Mouse (Mus musculus) MEL (cell line): ENCODE data around the gene Ddo. TPM values are rescaled to one million over a fixed set of nuclear protein-coding genes. Genes with fewer than 3 reads are reported as not detected.

ENCODE experiments used
- DNase-seq: peaks from one replicate; pipeline ENCODE4 v3.0.0; 2011; ENCODE audit warnings: low read depth, low spot score
- H3K27ac ChIP-seq: 2 replicates; pipeline ENCODE4 v1.5.1; 2012; ENCODE audit warnings: low read depth, mild to moderate bottlenecking, control low read depth, low read length, moderate library complexity; ENCODE audit not compliant: control insufficient read depth
- H3K27me3 ChIP-seq, 2 experiments: fragments of 150-350 bp in 1 of 2; sonication (generic) in 1 of 2; 2 replicates each; pipeline ENCODE4 v1.6.1; 2012; ENCODE audit warnings: low read length in 2 of 2, mild to moderate bottlenecking in 2 of 2, improper control_type of control experiment in 1 of 2, moderate library complexity in 1 of 2; ENCODE audit not compliant: insufficient read depth in 2 of 2, control insufficient read depth in 1 of 2
- H3K36me3 ChIP-seq, 2 experiments: 2 replicates each; pipeline ENCODE4 v1.6.1; 2012 to 2014; ENCODE audit warnings: low read length in 2 of 2, improper control_type of control experiment in 1 of 2, inconsistent platforms in 1 of 2, mild to moderate bottlenecking in 1 of 2; ENCODE audit not compliant: insufficient read depth in 2 of 2, control insufficient read depth in 1 of 2
- H3K4me1 ChIP-seq, 2 experiments: fragments of 150-350 bp in 1 of 2; sonication (generic) in 1 of 2; 2 replicates each; pipeline ENCODE4 v1.6.1; 2012; ENCODE audit warnings: low read length in 2 of 2, improper control_type of control experiment in 1 of 2, mild to moderate bottlenecking in 1 of 2; ENCODE audit not compliant: insufficient read depth in 2 of 2, control insufficient read depth in 1 of 2
- H3K4me3 ChIP-seq, 2 experiments: fragments of 150-350 bp in 1 of 2; sonication (generic) in 1 of 2; 2 replicates each; pipeline ENCODE4 v1.5.1; 2012; ENCODE audit warnings: low read depth in 2 of 2, low read length in 2 of 2, mild to moderate bottlenecking in 2 of 2, moderate library complexity in 2 of 2, control low read depth in 1 of 2, improper control_type of control experiment in 1 of 2; ENCODE audit not compliant: control insufficient read depth in 1 of 2, insufficient read depth in 1 of 2
- H3K79me2 ChIP-seq: 2 replicates; pipeline ENCODE4 v1.6.1; 2012; ENCODE audit warnings: mild to moderate bottlenecking, low read length, moderate library complexity; ENCODE audit not compliant: control insufficient read depth, poor library complexity, insufficient read depth
- H3K9ac ChIP-seq: 2 replicates; pipeline ENCODE4 v1.6.1; 2012; ENCODE audit warnings: low read depth, mild to moderate bottlenecking, control low read depth, low read length, moderate library complexity; ENCODE audit not compliant: control insufficient read depth, poor library complexity, severe bottlenecking
- H3K9me3 ChIP-seq: fragments of 150-350 bp; sonication (generic); replicated peaks from 2 replicates; pipeline ENCODE4 v1.6.1; 2012; ENCODE audit warnings: mild to moderate bottlenecking, low read length, improper control_type of control experiment, moderate library complexity; ENCODE audit not compliant: insufficient read depth
- CHD1 ChIP-seq: IDR thresholded peaks from 2 replicates; pipeline ENCODE4 v1.6.1; 2012; ENCODE audit warnings: low read depth, mild to moderate bottlenecking, inconsistent platforms, low read length, improper control_type of control experiment
- E2F4 ChIP-seq: IDR thresholded peaks from 2 replicates; pipeline ENCODE4 v1.6.1; 2011; ENCODE audit warnings: low read depth, low read length, improper control_type of control experiment, borderline replicate concordance
- ELF1 ChIP-seq: IDR thresholded peaks from 2 replicates; pipeline ENCODE4 v1.6.1; 2014; ENCODE audit warnings: low read depth, mild to moderate bottlenecking, inconsistent platforms, low read length, improper control_type of control experiment, moderate library complexity
- ETS1 ChIP-seq: IDR thresholded peaks from 2 replicates; pipeline ENCODE4 v1.6.1; 2012; ENCODE audit warnings: low read depth, mild to moderate bottlenecking, inconsistent platforms, low read length, improper control_type of control experiment, moderate library complexity
- GABPA ChIP-seq: IDR thresholded peaks from 2 replicates; pipeline ENCODE4 v1.6.1; 2012; ENCODE audit warnings: low read depth, mild to moderate bottlenecking, inconsistent platforms, low read length, improper control_type of control experiment, moderate library complexity
- GATA1 ChIP-seq: IDR thresholded peaks from 2 replicates; pipeline ENCODE4 v1.6.1; 2011; ENCODE audit warnings: low read depth, low read length, improper control_type of control experiment
- JUND ChIP-seq: IDR thresholded peaks from 2 replicates; pipeline ENCODE4 v1.6.1; 2011; ENCODE audit warnings: low read depth, mild to moderate bottlenecking, improper control_type of control experiment, low read length
- KAT2A ChIP-seq: conservative IDR thresholded peaks from 2 replicates; pipeline ENCODE4 v1.6.1; 2012; ENCODE audit warnings: low read depth, low read length, improper control_type of control experiment, inconsistent platforms
- MXI1 ChIP-seq: IDR thresholded peaks from 2 replicates; pipeline ENCODE4 v1.6.1; 2011; ENCODE audit warnings: mild to moderate bottlenecking, low read depth, low read length, improper control_type of control experiment
- MYC ChIP-seq: IDR thresholded peaks from 2 replicates; pipeline ENCODE4 v1.6.1; 2011; ENCODE audit warnings: low read depth, mild to moderate bottlenecking, low read length, improper control_type of control experiment, moderate library complexity
- NELFE ChIP-seq: IDR thresholded peaks from 2 replicates; pipeline ENCODE4 v1.6.1; 2011; ENCODE audit warnings: low read depth, low read length, improper control_type of control experiment
- POLR2AphosphoS2 ChIP-seq: IDR thresholded peaks from 2 replicates; pipeline ENCODE4 v1.6.1; 2011; ENCODE audit warnings: low read length, improper control_type of control experiment
- POLR2AphosphoS5 ChIP-seq: IDR thresholded peaks from 2 replicates; pipeline ENCODE4 v1.6.1; 2012; ENCODE audit warnings: low read depth, borderline replicate concordance, mild to moderate bottlenecking, inconsistent platforms, low read length, moderate library complexity, mixed read lengths
- RAD21 ChIP-seq: IDR thresholded peaks from 2 replicates; pipeline ENCODE4 v1.6.1; 2011; ENCODE audit warnings: mild to moderate bottlenecking, low read depth, low read length, improper control_type of control experiment
- TCF12 ChIP-seq: IDR thresholded peaks from 2 replicates; pipeline ENCODE4 v1.6.1; 2014; ENCODE audit warnings: low read depth, mild to moderate bottlenecking, inconsistent platforms, low read length, improper control_type of control experiment, moderate library complexity
- UBTF ChIP-seq: IDR thresholded peaks from 2 replicates; pipeline ENCODE4 v1.6.1; 2012; ENCODE audit warnings: low read depth, mild to moderate bottlenecking, inconsistent platforms, low read length, improper control_type of control experiment, moderate library complexity, borderline replicate concordance; ENCODE audit not compliant: insufficient read depth
- USF1 ChIP-seq: IDR thresholded peaks from 2 replicates; pipeline ENCODE4 v1.6.1; 2014; ENCODE audit warnings: low read depth, mild to moderate bottlenecking, inconsistent platforms, low read length, improper control_type of control experiment, moderate library complexity
- USF2 ChIP-seq, 2 experiments: IDR thresholded peaks; 2 replicates each; pipeline ENCODE4 v1.6.1; 2011 to 2012; ENCODE audit warnings: improper control_type of control experiment in 2 of 2, low read length in 2 of 2, borderline replicate concordance in 1 of 2, inconsistent platforms in 1 of 2, low read depth in 1 of 2, mild to moderate bottlenecking in 1 of 2; ENCODE audit not compliant: insufficient read depth in 1 of 2
- ZC3H11A ChIP-seq: IDR thresholded peaks from 2 replicates; pipeline ENCODE4 v1.6.1; 2012; ENCODE audit warnings: low read depth, mild to moderate bottlenecking, inconsistent platforms, low read length, improper control_type of control experiment
- ZMIZ1 ChIP-seq: IDR thresholded peaks from 2 replicates; pipeline ENCODE4 v1.6.1; 2012; ENCODE audit warnings: low read depth, mild to moderate bottlenecking, inconsistent platforms, low read length, improper control_type of control experiment, moderate library complexity
- ZNF384 ChIP-seq: IDR thresholded peaks from 2 replicates; pipeline ENCODE4 v1.6.1; 2012; ENCODE audit warnings: low read depth, mild to moderate bottlenecking, inconsistent platforms, low read length, improper control_type of control experiment
- polyA plus RNA-seq, 2 experiments: library from polyadenylated mRNA; stranded (reverse) in 1 of 2; unstranded in 1 of 2; fragments of >175 nt in 1 of 2; fragments of >200 nt in 1 of 2; gene quantifications; 2 replicates each; pipeline versions ENCODE4 v1.2.1 to v1.2.4; 2012; ENCODE audit warnings: low replicate concordance in 2 of 2, low read depth in 1 of 2; ENCODE audit not compliant: insufficient read length in 2 of 2, insufficient read depth in 1 of 2, missing spikeins in 1 of 2
- total RNA-seq: library from RNA; depleted of rRNA; stranded (reverse); fragments of 300-350 nt; gene quantifications from 2 replicates; pipeline ENCODE4 v1.2.3, GENCODE M21; 2012

Ddo gene
- total and polyA plus RNA-seq, 3 experiments = 0.04 TPM; not detected in 2

DNA sequence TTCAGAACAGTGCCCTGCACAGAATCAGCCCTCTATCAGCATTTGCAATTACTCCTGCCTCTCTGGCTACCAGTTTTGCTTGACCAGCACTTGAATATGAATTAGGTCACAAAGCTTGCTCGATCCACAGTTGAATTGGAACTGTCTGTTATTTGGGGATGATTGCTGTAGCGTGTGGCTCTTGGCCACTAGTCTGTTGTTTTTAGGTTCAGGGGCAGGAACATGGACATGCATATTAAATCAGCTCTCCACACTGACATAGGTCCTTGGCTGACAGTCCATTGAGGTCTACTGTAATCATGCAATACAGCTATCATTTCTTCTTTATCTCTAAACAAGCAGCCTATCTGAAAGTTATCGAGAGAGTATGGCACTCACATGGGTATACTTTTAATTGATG is 2.3 kb downstream of the Ddo start:
- H3K9me3 ChIP-seq = no peaks in the 10 kb centered on the region
- TF ChIP-seq E2F4 (no peak), ETS1 (no peak), TCF12 (no peak), NELFE (no peak), ZNF384 (no peak), KAT2A (no peak), ZC3H11A (no peak), CHD1 (no peak), USF2 (IDR thresholded peaks at IDR 0.05; ENCODE audit: borderline replicate concordance in 1 of 2, insufficient read depth in 1 of 2, low read depth in 1 of 2, low read length in 2 of 2) (no peak), POLR2AphosphoS5 (no peak), UBTF (no peak), GATA1 (no peak), POLR2AphosphoS2 (no peak), RAD21 (no peak), JUND (no peak), MYC (no peak), ZMIZ1 (no peak), ELF1 (no peak), USF1 (no peak)
- TF ChIP-seq, all 39 proteins: peak for 0
- H3K4me3 ChIP-seq = no peak overlapping the region
- H3K4me1 ChIP-seq = no peaks in the 10 kb centered on the region
- no peak overlapping the region for H3K9ac ChIP-seq
- DNase-seq = no peak
- H3K27ac ChIP-seq = no peak overlapping the region
- H3K36me3 ChIP-seq = no peaks in the 10 kb centered on the region
- H3K27me3 ChIP-seq = peaks cover 0 to 1% of the 10 kb centered on the region in 2 experiments; a peak in 2 of 4 replicates
- no peaks in the 10 kb centered on the region for H3K79me2 ChIP-seq

DNA sequence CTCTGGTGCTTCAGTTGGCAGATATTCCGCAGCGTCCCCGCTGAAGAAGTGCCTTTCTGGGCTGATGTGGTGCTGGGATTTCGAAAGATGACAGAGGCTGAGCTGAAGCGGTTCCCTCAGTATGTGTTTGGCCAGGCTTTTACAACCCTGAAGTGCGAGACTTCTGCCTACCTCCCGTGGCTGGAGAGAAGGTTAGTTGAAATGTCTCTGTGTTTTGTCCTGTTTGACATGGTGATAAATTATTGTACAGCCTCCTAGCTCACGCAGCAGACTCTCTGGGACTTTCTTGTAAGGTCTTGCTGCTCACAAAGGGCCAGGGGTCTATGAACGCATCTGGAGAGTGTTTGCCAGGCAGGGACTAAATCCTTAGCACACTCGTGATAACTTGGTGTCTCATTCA is 7.5 kb downstream of the Ddo start:
- TF ChIP-seq UBTF (no peak), ZMIZ1 (no peak), GABPA (no peak), KAT2A (no peak), MXI1 (no peak), USF2 (IDR thresholded peaks at IDR 0.05; ENCODE audit: borderline replicate concordance in 1 of 2, insufficient read depth in 1 of 2, low read depth in 1 of 2, low read length in 2 of 2) (no peak), ZC3H11A (no peak), POLR2AphosphoS2 (no peak)
- Histone ChIP-seq H3K4me1 (no peaks in the 10 kb centered on the region), H3K27me3 (peaks cover 0 to 3% of the 10 kb centered on the region in 2 experiments; a peak in 3 of 4 replicates), H3K79me2 (no peaks in the 10 kb centered on the region), H3K9ac (no peak overlapping the region), H3K27ac (no peak overlapping the region), H3K36me3 (no peaks in the 10 kb centered on the region), H3K4me3 (no peak overlapping the region), H3K9me3 (no peaks in the 10 kb centered on the region)
- no peak for DNase-seq
